Mouse (Mus musculus) kidney, postnatal 0 days (tissue): Measurements from ENCODE around the gene Rps15. TPM values are rescaled to one million over a fixed set of nuclear protein-coding genes. Genes with fewer than 3 reads are reported as not detected.

Source experiments
- ATAC-seq: fragments of 200-750 bp; cut with Nextera tagmentation; replicated peaks from 2 replicates; pipeline ENCODE4 v1.8.0; 2017; ENCODE audit warnings: low read depth, moderate number of reproducible peaks, moderate TSS enrichment, moderate library complexity; ENCODE audit not compliant: low FRiP score
- DNase-seq: peaks from one replicate; pipeline ENCODE4 v3.0.0-alpha.2; 2016; ENCODE audit warnings: low spot score
- H3K27ac ChIP-seq: fragments of 300-500 bp; sonication (generic); 2 replicates; pipeline ENCODE4 v1.5.1; 2014; ENCODE audit warnings: mild to moderate bottlenecking
- H3K27me3 ChIP-seq: fragments of 300-500 bp; sonication (generic); 2 replicates; pipeline ENCODE4 v1.6.1; 2014; ENCODE audit warnings: low read length, mixed read lengths; ENCODE audit not compliant: insufficient read depth
- H3K36me3 ChIP-seq: fragments of 300-500 bp; sonication (generic); 2 replicates; pipeline ENCODE4 v1.6.1; 2014; ENCODE audit warnings: low read length, mixed read lengths; ENCODE audit not compliant: insufficient read depth
- H3K4me1 ChIP-seq: fragments of 300-500 bp; sonication (generic); replicated peaks from 2 replicates; pipeline ENCODE4 v1.6.1; 2014; ENCODE audit warnings: antibody characterized with exemption, low read length, mixed read lengths; ENCODE audit not compliant: insufficient read depth
- H3K4me2 ChIP-seq: fragments of 300-500 bp; sonication (generic); 2 replicates; pipeline ENCODE4 v1.6.1; 2014; ENCODE audit warnings: mild to moderate bottlenecking, low read length, moderate library complexity, mixed read lengths
- H3K4me3 ChIP-seq: fragments of 300-500 bp; sonication (generic); replicated peaks from 2 replicates; pipeline ENCODE4 v1.5.1; 2014; ENCODE audit warnings: low read depth, low read length
- H3K9ac ChIP-seq: fragments of 300-500 bp; sonication (generic); 2 replicates; pipeline ENCODE4 v1.6.1; 2014; ENCODE audit warnings: low read depth, low read length
- H3K9me3 ChIP-seq: fragments of 300-500 bp; sonication (generic); replicated peaks from 2 replicates; pipeline ENCODE4 v1.6.1; 2016; ENCODE audit warnings: low read length, inconsistent platforms, mixed read lengths
- CTCF ChIP-seq: IDR thresholded peaks from 2 replicates; pipeline ENCODE4 v1.5.1; 2016; ENCODE audit warnings: antibody characterized with exemption, low read depth, mild to moderate bottlenecking, moderate library complexity
- WGBS: fragments of 180-500 bp; shearing (Covaris S2); extraction: QIAGEN DNeasy Blood & Tissue Kit; methylation state at CpG from one replicate; pipeline ENCODE4 v1.1.7; 2014; 5-methylcytosine and 5-hydroxymethylcytosine counted together
- polyA plus RNA-seq: library from polyadenylated mRNA; unstranded; fragments of >200 nt; fragmentation: Nextera tagmentation; extraction: Ambion mirVana; gene quantifications from 2 replicates; pipeline ENCODE4 v1.2.1, GENCODE M21; 2015

The Rps15 gene
- polyA plus RNA-seq, 1 experiment from 2014 or later = 1,069 TPM

GRCm38 (mm10) chr10:80315315-80315714, 23.1 kb downstream of the Rps15 start:
- WGBS = 43% methylated on average over 27 of the region's 27 CpGs
- ATAC-seq = no peak
- H3K9ac ChIP-seq = no peak overlapping the region

GRCm38 (mm10) chr10:80316359-80316781, 24.1 kb downstream of the Rps15 start:
- no peak for TF ChIP-seq CTCF
- ATAC-seq (no peak), DNase-seq (no peak)
- Histone ChIP-seq H3K4me2 (no peak overlapping the region), H3K27ac (no peak overlapping the region), H3K4me3 (no peak overlapping the region), H3K9ac (no peak overlapping the region), H3K9me3 (no peaks in the 10 kb centered on the region), H3K36me3 (peaks cover 3% of the 10 kb centered on the region; the same call in 1 of the 2 replicates), H3K27me3 (peaks cover 29% of the 10 kb centered on the region; the same call in 1 of the 2 replicates), H3K4me1 (peaks cover 7% of the 10 kb centered on the region)
- WGBS = 21% methylated on average over 11 of the region's 11 CpGs

More at GRCm38 (mm10) chr10:80315315-80315714, 23.1 kb downstream of the Rps15 start:
- DNase-seq = no peak
- H3K4me1 ChIP-seq = peaks cover 7% of the 10 kb centered on the region
- H3K9me3 ChIP-seq = no peaks in the 10 kb centered on the region
- peaks cover 30% of the 10 kb centered on the region; the same call in 1 of the 2 replicates for H3K27me3 ChIP-seq
- H3K27ac ChIP-seq = no peak overlapping the region
- H3K36me3 ChIP-seq = peaks cover 3% of the 10 kb centered on the region; the same call in 1 of the 2 replicates
- H3K4me2 ChIP-seq = no peak overlapping the region
- no peak for TF ChIP-seq CTCF
- H3K4me3 ChIP-seq = no peak overlapping the region

GRCm38 (mm10) chr10:80317011-80317410, 24.8 kb downstream of the Rps15 start:
- peaks cover 3% of the 10 kb centered on the region; the same call in 1 of the 2 replicates for H3K36me3 ChIP-seq
- peaks cover 26% of the 10 kb centered on the region; the same call in 1 of the 2 replicates for H3K27me3 ChIP-seq
- H3K9me3 ChIP-seq = no peaks in the 10 kb centered on the region
- ATAC-seq (no peak), DNase-seq (no peak)
- no peak overlapping the region for H3K9ac ChIP-seq
- H3K27ac ChIP-seq = no peak overlapping the region
- H3K4me2 ChIP-seq = no peak overlapping the region
- WGBS = 34% methylated on average over 9 of the region's 10 CpGs
- no peak for TF ChIP-seq CTCF
- no peak overlapping the region for H3K4me3 ChIP-seq
- H3K4me1 ChIP-seq = peaks cover 7% of the 10 kb centered on the region

GRCm38 (mm10) chr10:80320340-80320760, 28.1 kb downstream of the Rps15 start, which contains the start of gene 2310011J03Rik:
Gene 2310011J03Rik, minus strand, starts transcription at chr10:80320537.
- Histone ChIP-seq H3K4me3 (peak within 1 kb of the TSS; percentile 73), H3K9me3 (no peaks in the 10 kb centered on the region), H3K36me3 (peaks cover 3% of the 10 kb centered on the region; the same call in 1 of the 2 replicates), H3K27ac (peak within 1 kb of the TSS; percentile 76), H3K9ac (peak within 1 kb of the TSS; percentile 79), H3K27me3 (peaks cover 14% of the 10 kb centered on the region; the same call in 1 of the 2 replicates), H3K4me1 (peaks cover 20% of the 10 kb centered on the region), H3K4me2 (peak within 1 kb of the TSS; percentile 68)
- peak; percentile 98 for DNase-seq
- ATAC-seq = peak; percentile 23
- no peak for TF ChIP-seq CTCF
- under 1% methylated on average over 34 of the region's 34 CpGs for WGBS

- Histone ChIP-seq H3K4me2 (no peak overlapping the region), H3K4me3 (no peak overlapping the region), H3K9me3 (no peaks in the 10 kb centered on the region), H3K36me3 (peaks cover 3% of the 10 kb centered on the region; the same call in 1 of the 2 replicates), H3K27me3 (peaks cover 6% of the 10 kb centered on the region; the same call in 1 of the 2 replicates), H3K9ac (no peak overlapping the region), H3K4me1 (peaks cover 20% of the 10 kb centered on the region), H3K27ac (no peak overlapping the region)
- 70% methylated on average over 6 of the region's 6 CpGs for WGBS
- DNase-seq (no peak), ATAC-seq (no peak)
- TF ChIP-seq CTCF = no peak
These were observed 28.9 kb downstream of the Rps15 start for GRCm38 (mm10) chr10:80321014-80321669.

GRCm38 (mm10) chr10:80321670-80322581, 29.7 kb downstream of the Rps15 start:
- 90% methylated on average over 18 of the region's 21 CpGs for WGBS

More at GRCm38 (mm10) chr10:80321670-80322581, 29.7 kb downstream of the Rps15 start:
- Histone ChIP-seq H3K27ac (no peak overlapping the region), H3K9ac (no peak overlapping the region), H3K9me3 (no peaks in the 10 kb centered on the region), H3K36me3 (peaks cover 3% of the 10 kb centered on the region; the same call in 1 of the 2 replicates), H3K4me2 (0 out of 2 replicates have a peak overlapping the region, but pooled peaks have one; percentile 95), H3K4me3 (no peak overlapping the region), H3K27me3 (0 out of 2 replicates have a peak, but pooled peaks cover 1% of the 10 kb centered on the region), H3K4me1 (peaks cover 20% of the 10 kb centered on the region)
- DNase-seq (no peak), ATAC-seq (no peak)
- TF ChIP-seq CTCF = no peak
